Mouse (Mus musculus) 3T3-L1 (cell line): ENCODE measurements around the gene Hist1h1b.

Source experiments
- DNase-seq: peaks from one replicate; pipeline ENCODE4 v3.0.0-alpha.2; 2015; ENCODE audit warnings: low read depth, low spot score

Gene Hist1h1b

GRCm38 (mm10) chr13:21733466-21733865 lies 47.0 kb downstream of the Hist1h1b start:
- DNase-seq, result peak; percentile 52
